Mouse (Mus musculus) E14TG2a.4 (cell line): Measurements from ENCODE around the gene Ak2.

ENCODE experiments used
- CTCF ChIP-seq: conservative IDR thresholded peaks from 2 replicates; pipeline ENCODE4 v1.5.1; 2014; ENCODE audit warnings: low read length
- POU5F1 ChIP-seq: IDR thresholded peaks from 2 replicates; pipeline ENCODE4 v1.6.1; 2014; ENCODE audit warnings: low read length, borderline replicate concordance

DNA sequence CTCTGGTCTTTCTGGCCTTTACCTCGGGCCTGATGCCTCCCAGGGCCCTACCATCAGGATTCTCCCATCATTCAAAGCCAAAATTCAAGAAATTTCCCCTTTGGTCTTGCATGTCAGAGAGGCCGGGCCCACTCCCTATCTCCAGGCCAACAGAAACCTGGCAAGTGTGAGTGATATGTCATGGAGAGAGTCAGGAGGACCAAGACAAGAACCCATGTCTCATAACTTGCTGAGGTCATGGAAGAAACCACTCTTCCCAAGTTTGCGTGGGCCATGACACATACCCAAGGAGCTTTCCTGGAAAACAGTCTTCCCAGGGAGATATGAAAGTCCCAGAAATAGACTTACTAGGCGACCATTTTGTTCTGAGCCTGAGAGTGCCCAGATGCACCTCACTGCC, 30.1 kb downstream of the Ak2 start:
- no peak for TF ChIP-seq CTCF
- no peak for TF ChIP-seq POU5F1
